Mouse (Mus musculus): ENCODE measurements around the gene Srek1.

- TF ChIP-seq POLR2A (IDR thresholded peaks at IDR 0.05; ENCODE audit: insufficient read depth, low read depth, low read length), result no peak
- TF ChIP-seq CTCF (IDR thresholded peaks at IDR 0.05; ENCODE audit: insufficient read depth, low read depth, low read length), result no peak
Measured at GRCm38 (mm10) chr13:103726872-103727271, 47.5 kb downstream of the Srek1 start.

Measured in olfactory bulb, adult 2 months (tissue).